In genomic region chr6:100159817-100160216, GRCm38 (mm10) we compare ENCODE assay signal across 22 mouse cellular contexts.
"Had no signal": no experiment of that assay in that cellular context is flagged by ENCODE, and none has a peak within 500 bp of the region (broad histone marks: within the 10 kb centered on the region; RNA-seq: fewer than 3 reads in every experiment).

No protein-coding gene starts in this region.

- H3K36me3 ChIP-seq: limb, embryonic 12.5 days; limb, embryonic 15.5 days; liver, embryonic 12.5 days; liver, embryonic 15.5 days; neural tube, embryonic 12.5 days; neural tube, embryonic 15.5 days; stomach, embryonic 15.5 days had no signal

- H3K4me3 ChIP-seq: layer of hippocampus, adult 2 months; limb, embryonic 12.5 days; limb, embryonic 15.5 days; liver, embryonic 12.5 days; liver, embryonic 15.5 days; neural tube, embryonic 12.5 days; neural tube, embryonic 15.5 days; stomach, embryonic 15.5 days had no signal

- H3K27ac ChIP-seq: kidney, postnatal 0 days; layer of hippocampus, adult 2 months; liver, embryonic 12.5 days; liver, embryonic 15.5 days; neural tube, embryonic 12.5 days; neural tube, embryonic 15.5 days; stomach, embryonic 15.5 days had no signal

- H3K4me2 ChIP-seq: limb, embryonic 12.5 days; limb, embryonic 15.5 days; liver, embryonic 12.5 days; liver, embryonic 15.5 days; midbrain, embryonic 11.5 days; neural tube, embryonic 12.5 days; neural tube, embryonic 15.5 days; stomach, embryonic 15.5 days had no signal

- H3K9ac ChIP-seq: limb, embryonic 12.5 days; limb, embryonic 15.5 days; liver, embryonic 12.5 days; liver, embryonic 15.5 days; neural tube, embryonic 12.5 days; neural tube, embryonic 15.5 days; stomach, embryonic 15.5 days had no signal

- H3K9me3 ChIP-seq: limb, embryonic 12.5 days; limb, embryonic 15.5 days; liver, embryonic 12.5 days; liver, embryonic 15.5 days; neural tube, embryonic 12.5 days; neural tube, embryonic 15.5 days; stomach, embryonic 15.5 days had no signal

- DNase-seq: kidney, adult 18-20 months; kidney, postnatal 25 days; layer of hippocampus, adult 9-11 months; left cerebral cortex, postnatal 4 days; lung, adult 2 months; lung, postnatal 14 days; midbrain, embryonic 14.5 days; right cerebral cortex, adult 18-20 months; right cerebral cortex, postnatal 14 days; right cerebral cortex, postnatal 4 days; spleen, adult 18-20 months; thymus, postnatal 25 days had no signal

- H3K27me3 ChIP-seq: stomach, embryonic 15.5 days had no signal

- ATAC-seq: liver, embryonic 12.5 days had no signal
